Mouse (Mus musculus): ENCODE measurements around the gene Kif12. TPM values are rescaled to one million over a fixed set of nuclear protein-coding genes. Genes with fewer than 3 reads are reported as not detected.

The Kif12 gene
- polyA plus RNA-seq, 1 experiment from 2014 or later, result not detected

- Histone ChIP-seq H3K4me2 (replicated peaks) (no peak overlapping the region), H3K27ac (replicated peaks) (no peak overlapping the region), H3K27me3 (no peaks in the 10 kb centered on the region), H3K9ac (replicated peaks) (no peak overlapping the region), H3K4me3 (no peak overlapping the region), H3K9me3 (no peaks in the 10 kb centered on the region), H3K36me3 (no peaks in the 10 kb centered on the region), H3K4me1 (no peaks in the 10 kb centered on the region)
- no peak for ATAC-seq (replicated peaks)
- WGBS, result 88% methylated on average over 5 of the region's 5 CpGs
Observed at GRCm38 (mm10) chr4:63199366-63199765, 27.4 kb upstream of the Kif12 start.

GRCm38 (mm10) chr4:63194366-63194765 lies 22.4 kb upstream of the Kif12 start:
- H3K27me3 ChIP-seq, result no peaks in the 10 kb centered on the region
- H3K36me3 ChIP-seq, result no peaks in the 10 kb centered on the region
- H3K4me2 ChIP-seq (replicated peaks), result no peak overlapping the region
- no peak for ATAC-seq (replicated peaks)
- H3K27ac ChIP-seq (replicated peaks), result no peak overlapping the region
- no peaks in the 10 kb centered on the region for H3K4me1 ChIP-seq
- H3K9ac ChIP-seq (replicated peaks), result no peak overlapping the region
- WGBS, result 88% methylated on average over 2 of the region's 2 CpGs
- H3K9me3 ChIP-seq, result no peaks in the 10 kb centered on the region
- no peak overlapping the region for H3K4me3 ChIP-seq

- H3K27me3 ChIP-seq, result no peaks in the 10 kb centered on the region
- ATAC-seq (replicated peaks), result no peak
- WGBS, result 78% methylated on average over 5 of the region's 5 CpGs
Observed at GRCm38 (mm10) chr4:63191641-63192040, 19.7 kb upstream of the Kif12 start.

GRCm38 (mm10) chr4:63186281-63186870 lies 14.4 kb upstream of the Kif12 start:
- no peaks in the 10 kb centered on the region for H3K36me3 ChIP-seq
- H3K27me3 ChIP-seq, result no peaks in the 10 kb centered on the region
- 17% methylated on average over 21 of the region's 21 CpGs for WGBS
- no peak overlapping the region for H3K4me3 ChIP-seq
- H3K9ac ChIP-seq (replicated peaks), result no peak overlapping the region
- no peak overlapping the region for H3K4me2 ChIP-seq (replicated peaks)
- H3K27ac ChIP-seq (replicated peaks), result no peak overlapping the region
- ATAC-seq (replicated peaks), result peak; percentile 55
- no peaks in the 10 kb centered on the region for H3K9me3 ChIP-seq
- peaks cover 3% of the 10 kb centered on the region; the same call in 1 of the 2 replicates for H3K4me1 ChIP-seq

More at GRCm38 (mm10) chr4:63191641-63192040, 19.7 kb upstream of the Kif12 start:
- Histone ChIP-seq H3K9me3 (no peaks in the 10 kb centered on the region), H3K27ac (replicated peaks) (no peak overlapping the region), H3K4me3 (no peak overlapping the region), H3K9ac (replicated peaks) (no peak overlapping the region), H3K4me2 (replicated peaks) (no peak overlapping the region), H3K36me3 (no peaks in the 10 kb centered on the region), H3K4me1 (peaks cover 2% of the 10 kb centered on the region; the same call in 1 of the 2 replicates)

GRCm38 (mm10) chr4:63181556-63181955 lies 9.6 kb upstream of the Kif12 start:
- H3K27ac ChIP-seq (replicated peaks), result no peak overlapping the region
- WGBS, result 6% methylated on average over 5 of the region's 5 CpGs
- peak; percentile 83 for ATAC-seq (replicated peaks)
- no peak overlapping the region for H3K4me3 ChIP-seq
- no peak overlapping the region for H3K9ac ChIP-seq (replicated peaks)
- H3K9me3 ChIP-seq, result no peaks in the 10 kb centered on the region
- no peaks in the 10 kb centered on the region for H3K27me3 ChIP-seq
- no peak overlapping the region for H3K4me2 ChIP-seq (replicated peaks)
- peaks cover under 1% of the 10 kb centered on the region; the same call in 1 of the 2 replicates for H3K4me1 ChIP-seq
- H3K36me3 ChIP-seq, result no peaks in the 10 kb centered on the region

GRCm38 (mm10) chr4:63171122-63171521 lies 809 bp downstream of the Kif12 start:
- H3K36me3 ChIP-seq, result no peaks in the 10 kb centered on the region
- no peak for ATAC-seq (replicated peaks)
- WGBS, result 52% methylated on average over 24 of the region's 24 CpGs
- no peaks in the 10 kb centered on the region; the same call in 1 of the 2 replicates for H3K27me3 ChIP-seq
- no peak overlapping the region for H3K27ac ChIP-seq (replicated peaks)
- no peaks in the 10 kb centered on the region for H3K4me1 ChIP-seq
- H3K4me3 ChIP-seq, result no peak overlapping the region
- H3K4me2 ChIP-seq (replicated peaks), result no peak overlapping the region
- no peak overlapping the region for H3K9ac ChIP-seq (replicated peaks)
- no peaks in the 10 kb centered on the region for H3K9me3 ChIP-seq

GRCm38 (mm10) chr4:63170061-63170460 lies 1.9 kb downstream of the Kif12 start:
- Histone ChIP-seq H3K4me1 (no peaks in the 10 kb centered on the region), H3K36me3 (no peaks in the 10 kb centered on the region), H3K27ac (replicated peaks) (no peak overlapping the region), H3K27me3 (no peaks in the 10 kb centered on the region; the same call in 1 of the 2 replicates), H3K9ac (replicated peaks) (no peak overlapping the region), H3K9me3 (no peaks in the 10 kb centered on the region), H3K4me2 (replicated peaks) (no peak overlapping the region), H3K4me3 (no peak overlapping the region)
- WGBS, result 85% methylated on average over 4 of the region's 4 CpGs
- no peak for ATAC-seq (replicated peaks)

GRCm38 (mm10) chr4:63166323-63166722 lies 5.6 kb downstream of the Kif12 start:
- Histone ChIP-seq H3K36me3 (no peaks in the 10 kb centered on the region), H3K27me3 (no peaks in the 10 kb centered on the region; the same call in 1 of the 2 replicates), H3K4me1 (no peaks in the 10 kb centered on the region), H3K4me3 (no peak overlapping the region), H3K4me2 (replicated peaks) (no peak overlapping the region), H3K9ac (replicated peaks) (no peak overlapping the region), H3K27ac (replicated peaks) (no peak overlapping the region), H3K9me3 (no peaks in the 10 kb centered on the region)
- no peak for ATAC-seq (replicated peaks)
- 88% methylated on average over 5 of the region's 5 CpGs for WGBS

GRCm38 (mm10) chr4:63165636-63166035 lies 6.3 kb downstream of the Kif12 start:
- no peaks in the 10 kb centered on the region for H3K27me3 ChIP-seq
- H3K9ac ChIP-seq (replicated peaks), result no peak overlapping the region
- no peak overlapping the region for H3K27ac ChIP-seq (replicated peaks)
- H3K36me3 ChIP-seq, result no peaks in the 10 kb centered on the region
- no peak overlapping the region for H3K4me2 ChIP-seq (replicated peaks)
- no peak overlapping the region for H3K4me3 ChIP-seq
- ATAC-seq (replicated peaks), result no peak
- no peaks in the 10 kb centered on the region for H3K9me3 ChIP-seq
- 92% methylated on average over 4 of the region's 4 CpGs for WGBS
- no peaks in the 10 kb centered on the region for H3K4me1 ChIP-seq

- H3K9ac ChIP-seq (replicated peaks), result no peak overlapping the region
- H3K27ac ChIP-seq (replicated peaks), result no peak overlapping the region
- H3K27me3 ChIP-seq, result no peaks in the 10 kb centered on the region
- no peak overlapping the region for H3K4me3 ChIP-seq
- no peaks in the 10 kb centered on the region for H3K4me1 ChIP-seq
- ATAC-seq (replicated peaks), result peak; percentile 91
- H3K4me2 ChIP-seq (replicated peaks), result no peak overlapping the region
- WGBS, result 15% methylated on average over 5 of the region's 5 CpGs
- H3K36me3 ChIP-seq, result no peaks in the 10 kb centered on the region
- no peaks in the 10 kb centered on the region for H3K9me3 ChIP-seq
Observed at GRCm38 (mm10) chr4:63158961-63159592, 12.9 kb downstream of the Kif12 start.

- Histone ChIP-seq H3K4me3 (no peak overlapping the region), H3K36me3 (no peaks in the 10 kb centered on the region), H3K9me3 (no peaks in the 10 kb centered on the region), H3K4me2 (replicated peaks) (no peak overlapping the region), H3K4me1 (no peaks in the 10 kb centered on the region), H3K27me3 (no peaks in the 10 kb centered on the region), H3K27ac (replicated peaks) (no peak overlapping the region), H3K9ac (replicated peaks) (no peak overlapping the region)
- no peak for ATAC-seq (replicated peaks)
- WGBS, result 94% methylated on average over 7 of the region's 7 CpGs
Observed at GRCm38 (mm10) chr4:63158192-63158591, 13.7 kb downstream of the Kif12 start.

- no peaks in the 10 kb centered on the region for H3K36me3 ChIP-seq
Observed at GRCm38 (mm10) chr4:63156726-63157634, 15.0 kb downstream of the Kif12 start.

More at GRCm38 (mm10) chr4:63156726-63157634, 15.0 kb downstream of the Kif12 start:
- H3K4me1 ChIP-seq, result no peaks in the 10 kb centered on the region
- H3K9ac ChIP-seq (replicated peaks), result no peak overlapping the region
- ATAC-seq (replicated peaks), result no peak
- H3K9me3 ChIP-seq, result no peaks in the 10 kb centered on the region
- H3K27ac ChIP-seq (replicated peaks), result no peak overlapping the region
- 61% methylated on average over 8 of the region's 8 CpGs for WGBS
- H3K27me3 ChIP-seq, result no peaks in the 10 kb centered on the region
- no peak overlapping the region for H3K4me3 ChIP-seq
- H3K4me2 ChIP-seq (replicated peaks), result no peak overlapping the region

All from forebrain, embryonic 15.5 days (tissue).